Mouse (Mus musculus) mouse trophoblast stem cell (cell line): ENCODE results near the gene Epha6.

Experiments used
- in situ Hi-C, 2 experiments: fragments of 300-500 bp; cut with MseI, MboI; formaldehyde crosslinking; loops; 2 replicates in 1 of 2; 3 replicates in 1 of 2; pipeline ENCODE4 v1.15.1; 2025

Gene Epha6

GRCm38 (mm10) chr16:60605061-60605831, at the start of gene Epha6:
TSS of gene Epha6 (minus strand) at chr16:60605531.
- in situ Hi-C loops, result loop anchor here in 1 of 2 experiments (25.0 kb wide), 1 partner anchor 332 kb away; no protein-coding TSS in a partner anchor

DNA sequence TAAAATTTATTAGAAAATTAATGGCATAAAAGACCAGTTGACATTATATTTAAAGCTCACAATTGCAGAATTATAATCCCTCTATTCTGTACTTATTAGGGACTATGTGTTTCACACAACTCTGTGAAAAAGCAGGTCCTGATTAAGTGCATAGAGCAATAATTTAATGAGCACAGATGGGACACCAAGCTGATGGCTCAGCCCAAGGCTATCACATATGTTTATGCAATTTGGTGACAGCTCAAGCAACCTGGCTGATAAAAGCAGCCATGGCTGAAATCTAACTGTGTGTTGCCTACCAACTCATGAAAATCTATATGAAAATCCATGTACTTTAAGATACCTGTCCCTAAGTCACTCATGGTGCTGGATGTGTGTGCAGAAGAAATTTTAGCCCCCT, 46.4 kb upstream of the Epha6 start:
- in situ Hi-C loops, result no loop called here

DNA sequence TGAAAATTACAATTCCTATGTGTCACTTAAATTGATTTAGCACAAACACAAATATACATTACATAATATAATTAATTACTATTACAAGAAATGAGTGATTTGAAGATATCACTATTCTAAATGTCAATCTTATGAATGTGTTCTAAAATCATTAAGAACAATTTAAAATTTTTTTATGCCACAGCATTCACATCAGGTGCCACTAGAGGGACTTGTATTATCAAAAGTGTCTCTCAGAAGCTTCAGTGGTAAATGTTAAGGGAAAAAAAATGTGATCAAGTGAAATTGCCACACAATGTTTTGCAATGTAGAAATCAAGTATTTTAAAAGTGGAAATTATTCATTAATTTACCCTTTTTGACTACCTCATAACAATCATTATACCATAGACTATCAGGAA, 22.8 kb upstream of the Epha6 start:
- in situ Hi-C loops, result no loop called here

DNA sequence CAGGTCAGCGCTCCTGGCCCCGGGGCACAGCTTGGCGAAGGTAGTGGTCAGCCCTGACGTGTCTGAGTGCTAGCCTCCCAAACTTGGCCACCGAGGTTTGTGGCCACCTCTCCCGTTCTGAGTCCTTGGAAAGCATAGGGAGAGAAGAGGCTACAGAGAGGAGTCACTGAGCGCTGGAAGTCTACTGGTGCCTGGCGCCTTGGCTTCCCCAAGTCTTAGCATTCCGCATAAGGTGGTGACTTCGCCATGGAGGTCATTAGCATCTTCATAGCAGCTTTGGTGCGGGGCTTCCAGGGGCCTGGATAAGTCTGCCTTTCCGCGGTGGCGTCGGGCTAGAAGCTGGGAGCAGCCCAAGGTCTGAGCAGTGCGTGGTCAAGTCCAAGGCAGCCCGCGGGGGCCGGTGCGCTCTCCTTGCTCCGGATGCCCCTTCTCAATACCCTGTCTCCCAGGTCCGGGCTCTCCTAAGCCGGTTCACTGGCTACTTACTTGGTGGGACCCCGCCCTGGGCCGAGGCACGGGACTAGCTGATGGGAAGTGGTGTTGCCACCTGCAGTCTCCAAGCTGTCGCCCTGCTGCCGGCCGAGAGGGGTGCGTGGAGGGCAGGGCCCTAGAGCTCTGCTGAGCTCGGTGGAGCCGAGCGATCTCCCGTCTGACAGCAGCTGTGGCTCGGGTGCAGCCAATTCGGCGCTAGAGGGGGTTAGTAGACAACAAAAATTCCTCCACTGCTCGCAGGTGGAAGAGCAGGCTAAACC, 677 bp upstream of the Epha6 start:
- in situ Hi-C loops, result loop anchor here in 1 of 2 experiments (25.0 kb wide), 1 partner anchor 331 kb away; no protein-coding TSS in a partner anchor

DNA sequence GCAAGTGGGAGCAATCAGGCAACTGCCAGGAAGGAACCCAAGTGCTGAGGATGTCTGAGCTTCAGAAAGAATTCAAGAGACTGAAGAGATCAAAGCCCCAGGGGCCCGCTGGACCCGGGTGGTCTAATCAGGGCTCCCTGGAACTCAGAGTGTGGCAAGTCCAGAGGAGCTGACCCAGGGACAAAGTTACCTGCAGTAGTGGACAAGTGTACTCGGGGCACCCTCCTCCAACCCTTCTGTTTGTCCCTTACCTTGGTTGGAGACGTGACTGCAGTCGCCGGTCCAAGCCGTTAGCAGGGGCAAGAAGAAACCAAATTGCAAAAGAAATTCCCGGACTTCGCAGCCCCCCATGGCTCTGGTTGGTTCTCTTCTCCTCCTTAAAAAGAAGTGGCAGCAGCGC, 718 bp downstream of the Epha6 start:
- in situ Hi-C loops, result loop anchor here in 1 of 2 experiments (25.0 kb wide), 1 partner anchor 333 kb away; no protein-coding TSS in a partner anchor

GRCm38 (mm10) chr16:60585322-60585721, 20.0 kb downstream of the Epha6 start:
- in situ Hi-C loops, result no loop called here

DNA sequence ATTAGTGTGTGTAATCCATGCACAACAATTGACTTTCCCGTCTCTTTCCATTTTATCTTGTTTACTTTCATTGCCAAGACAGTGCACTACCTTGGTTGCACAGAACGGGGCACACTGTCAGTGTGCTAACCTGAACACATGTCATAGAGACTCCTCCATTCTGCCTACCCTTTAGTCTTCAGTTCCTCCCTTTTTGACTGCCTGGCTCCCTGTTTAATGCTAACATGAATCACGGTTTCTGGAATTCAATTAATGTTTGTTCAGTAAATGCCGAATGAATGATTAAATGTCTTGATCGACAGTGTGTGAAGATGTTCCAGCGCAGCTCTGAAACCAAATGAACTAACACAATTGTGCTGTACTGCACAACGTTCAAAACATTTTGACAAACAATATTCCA, 20.6 kb downstream of the Epha6 start:
- in situ Hi-C loops, result no loop called here

DNA sequence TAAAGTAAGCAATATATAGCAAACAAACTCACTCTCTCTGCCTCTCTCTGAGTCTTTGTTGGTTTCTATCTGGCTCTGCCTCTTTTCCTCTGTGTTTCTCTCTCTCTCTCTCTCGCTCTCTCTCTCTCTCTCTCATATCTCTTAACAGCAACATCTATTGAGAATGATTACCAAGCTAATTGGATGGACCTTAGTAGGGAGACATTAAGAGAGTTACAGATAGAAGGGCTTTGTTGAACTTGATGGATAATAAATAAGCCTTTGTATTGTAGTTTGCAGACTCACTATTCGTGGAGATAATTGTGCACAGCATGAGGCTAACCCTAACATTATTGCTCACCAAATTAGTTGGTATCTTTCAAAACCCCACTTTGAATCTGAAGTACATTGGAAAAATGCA, 34.8 kb downstream of the Epha6 start:
- in situ Hi-C loops, result no loop called here

DNA sequence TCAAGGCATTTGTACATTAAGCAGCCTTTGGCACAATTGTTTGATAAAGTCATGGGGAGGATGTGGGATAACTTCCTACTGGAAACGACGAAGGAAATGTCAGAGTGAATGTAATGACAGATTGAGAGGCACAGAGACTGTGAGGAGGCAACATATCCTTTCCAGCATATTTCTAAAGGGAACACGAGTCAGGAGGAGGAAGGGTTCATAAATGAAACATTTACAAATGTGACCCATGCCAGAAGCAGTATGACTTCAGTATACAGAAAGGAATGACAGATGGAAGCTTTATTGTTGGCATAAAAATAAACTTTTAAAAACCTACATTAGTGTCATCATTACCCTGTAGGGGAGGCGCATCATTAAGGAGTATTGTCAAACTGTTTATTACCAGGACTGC, 60.9 kb downstream of the Epha6 start:
- in situ Hi-C loops, result no loop called here

DNA sequence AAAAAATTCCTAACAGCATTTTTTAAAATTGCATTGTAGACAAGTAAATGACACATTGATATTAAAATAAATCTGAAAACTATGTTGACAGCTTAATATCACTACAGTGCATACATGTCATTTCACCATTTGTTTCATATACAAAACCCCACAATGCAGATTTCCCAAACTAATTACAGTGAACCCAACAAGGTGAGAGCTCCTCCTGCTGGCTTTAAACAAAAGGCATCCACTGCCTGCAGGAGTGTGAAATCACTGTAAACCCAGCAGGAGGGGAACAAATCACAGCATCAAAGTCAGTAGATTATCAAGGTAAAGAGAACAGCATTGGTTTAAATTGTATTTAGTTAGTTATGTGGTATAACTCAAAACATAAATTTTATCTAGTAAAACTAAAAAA, 67.1 kb downstream of the Epha6 start:
- in situ Hi-C loops, result no loop called here

DNA sequence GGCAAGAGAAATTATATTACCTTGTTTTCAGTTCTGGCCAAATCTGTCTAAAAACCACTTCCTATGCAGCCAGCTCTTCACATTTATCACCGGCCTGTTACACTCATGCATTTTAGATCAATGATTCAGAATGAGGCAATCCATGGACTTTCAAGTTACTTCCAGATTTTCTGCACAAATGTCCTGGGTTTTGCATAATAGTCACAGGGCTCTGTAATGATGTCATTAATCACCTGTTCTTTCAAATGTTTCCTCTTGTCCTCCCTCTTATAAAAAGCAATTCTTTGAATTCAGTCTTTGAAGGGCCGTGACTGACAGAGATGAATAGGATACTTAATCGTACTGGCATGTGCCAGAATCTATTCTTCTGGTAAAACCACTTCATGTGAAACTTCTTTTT, 95.6 kb downstream of the Epha6 start:
- in situ Hi-C loops, result no loop called here

DNA sequence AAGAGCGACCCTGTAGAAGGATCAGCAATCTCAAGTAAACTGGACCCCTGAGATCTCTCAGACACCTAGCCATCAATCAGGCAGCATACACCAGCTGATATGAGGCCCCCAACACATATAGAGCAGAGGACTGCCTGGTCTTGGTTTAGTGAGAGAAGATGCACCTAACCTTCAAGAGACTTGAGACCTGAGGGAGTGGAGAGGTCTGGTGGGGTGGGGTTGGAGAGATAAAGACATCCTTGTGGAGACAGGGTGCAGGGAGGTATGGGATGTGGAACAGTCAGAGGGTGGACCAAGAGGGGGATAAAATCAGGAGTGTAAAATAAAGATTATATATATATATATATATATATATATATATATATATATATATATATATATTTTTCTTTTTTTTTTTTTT, 105.8 kb downstream of the Epha6 start:
- in situ Hi-C loops, result no loop called here

GRCm38 (mm10) chr16:60475776-60476175, 129.6 kb downstream of the Epha6 start:
- in situ Hi-C loops, result no loop called here

- in situ Hi-C loops, result no loop called here
These were observed 137.0 kb downstream of the Epha6 start for GRCm38 (mm10) chr16:60468200-60468785.

GRCm38 (mm10) chr16:60435283-60435682, 170.0 kb downstream of the Epha6 start:
- in situ Hi-C loops, result no loop called here

GRCm38 (mm10) chr16:60434241-60434640, 171.1 kb downstream of the Epha6 start:
- in situ Hi-C loops, result no loop called here

- in situ Hi-C loops, result no loop called here
These were observed 210.0 kb downstream of the Epha6 start for GRCm38 (mm10) chr16:60395306-60395705.

- in situ Hi-C loops, result no loop called here
These were observed 212.4 kb downstream of the Epha6 start for GRCm38 (mm10) chr16:60392961-60393360.

- in situ Hi-C loops, result no loop called here
These were observed 230.2 kb downstream of the Epha6 start for GRCm38 (mm10) chr16:60375147-60375546.

DNA sequence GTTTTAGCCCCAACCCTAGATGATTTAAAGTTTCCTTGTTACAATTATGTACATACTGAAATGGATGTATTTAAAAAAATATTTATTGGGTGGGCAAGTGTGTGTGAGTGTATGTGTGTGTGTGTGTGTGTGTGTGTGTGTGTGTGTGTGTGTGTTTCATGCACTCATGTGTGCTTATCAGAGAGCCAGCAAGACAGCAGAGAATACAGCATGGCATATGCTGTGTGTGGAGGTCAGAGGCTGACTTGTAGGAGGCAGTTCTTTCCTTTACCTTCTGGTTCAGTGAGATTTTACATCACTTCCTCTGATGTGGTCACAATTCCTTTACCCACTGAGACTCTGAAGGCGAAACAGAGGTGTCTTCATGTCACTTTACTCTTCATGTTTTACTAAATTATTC, 321.4 kb downstream of the Epha6 start:
- in situ Hi-C loops, result no loop called here

- in situ Hi-C loops, result no loop called here
These were observed 331.2 kb downstream of the Epha6 start for GRCm38 (mm10) chr16:60274109-60274508.
